Mouse (Mus musculus): ENCODE data around the gene Sdccag8. TPM values are rescaled to one million over a fixed set of nuclear protein-coding genes. Genes with fewer than 3 reads are reported as not detected.

The Sdccag8 gene
- total RNA-seq, 2 experiments from 2014 or later, result 8.9 to 12.9 TPM

DNA sequence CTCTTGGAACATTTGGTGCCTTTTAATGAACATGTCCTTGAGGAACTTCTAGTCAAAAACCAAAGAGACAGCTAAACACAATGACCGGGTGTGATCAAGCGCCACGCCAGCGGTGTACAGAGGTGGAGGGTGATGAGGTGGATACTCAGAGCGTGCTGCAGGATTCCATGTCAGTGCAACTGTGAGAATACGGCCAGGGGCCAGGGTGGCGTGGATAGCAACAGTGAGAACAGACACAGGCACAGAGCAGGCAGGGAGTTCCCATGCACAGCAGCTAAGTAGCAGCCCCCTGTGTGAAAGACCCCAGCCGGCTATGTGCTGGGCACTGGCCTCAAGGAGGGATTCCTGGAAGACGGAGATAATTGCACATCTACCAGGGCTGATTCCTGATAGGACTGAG is 59.0 kb downstream of the Sdccag8 start:
- DNase-seq (ENCODE audit: low spot score in 2 of 2), result no peak

GRCm38 (mm10) chr1:176874155-176874554 is 59.7 kb downstream of the Sdccag8 start:
- no peak for DNase-seq (ENCODE audit: low spot score in 2 of 2)

- DNase-seq (ENCODE audit: low spot score in 2 of 2), result no peak
Observed at GRCm38 (mm10) chr1:176877756-176878155, 63.3 kb downstream of the Sdccag8 start.

DNA sequence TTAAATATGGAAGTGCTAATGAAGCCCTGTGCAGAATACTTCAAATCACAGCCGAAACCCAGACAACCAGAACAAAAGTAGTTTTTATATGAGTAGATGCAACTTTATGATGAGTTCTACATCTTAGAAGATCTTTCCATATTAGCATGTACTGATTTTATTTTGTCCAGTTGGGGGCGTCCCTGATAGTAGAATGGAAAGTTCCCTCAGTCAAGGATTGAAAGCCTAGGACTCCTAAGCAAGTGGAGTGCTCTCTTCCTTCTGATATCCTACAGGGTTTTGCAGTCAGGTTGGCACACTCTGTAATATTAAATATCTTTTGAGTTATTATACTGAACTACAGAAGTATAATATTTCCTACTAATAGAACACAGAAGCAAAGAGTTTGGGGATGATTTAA is 64.5 kb downstream of the Sdccag8 start:
- no peak for DNase-seq (ENCODE audit: low spot score in 2 of 2)

- DNase-seq (ENCODE audit: low spot score in 2 of 2), result no peak
Observed at GRCm38 (mm10) chr1:176879614-176880013, 65.2 kb downstream of the Sdccag8 start.

- DNase-seq (ENCODE audit: low spot score in 2 of 2), result no peak
Observed at GRCm38 (mm10) chr1:176880101-176880500, 65.6 kb downstream of the Sdccag8 start.

DNA sequence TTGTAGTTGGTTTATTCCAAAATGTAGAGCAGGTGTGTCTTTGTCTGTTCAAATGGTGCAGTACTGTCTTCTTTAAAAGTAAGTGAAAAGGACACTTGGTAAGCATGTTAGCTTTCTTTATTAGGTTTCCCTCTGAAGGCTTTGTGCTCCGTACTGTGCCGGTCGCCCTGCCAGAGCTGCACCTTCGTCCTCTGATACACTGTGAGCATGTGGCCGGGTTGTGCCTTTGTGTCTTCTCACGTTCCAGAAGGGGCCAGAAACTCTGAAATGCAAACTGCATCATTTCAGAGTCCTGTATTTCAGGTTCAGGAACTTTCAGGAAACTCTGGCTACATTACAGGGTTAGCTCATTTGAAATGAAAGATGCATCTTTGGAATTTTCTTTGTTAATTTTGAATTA is 66.5 kb downstream of the Sdccag8 start:
- DNase-seq (ENCODE audit: low spot score in 2 of 2), result no peak

GRCm38 (mm10) chr1:176885207-176885933 is 70.9 kb downstream of the Sdccag8 start:
- no peak for DNase-seq (ENCODE audit: low spot score in 2 of 2)

DNA sequence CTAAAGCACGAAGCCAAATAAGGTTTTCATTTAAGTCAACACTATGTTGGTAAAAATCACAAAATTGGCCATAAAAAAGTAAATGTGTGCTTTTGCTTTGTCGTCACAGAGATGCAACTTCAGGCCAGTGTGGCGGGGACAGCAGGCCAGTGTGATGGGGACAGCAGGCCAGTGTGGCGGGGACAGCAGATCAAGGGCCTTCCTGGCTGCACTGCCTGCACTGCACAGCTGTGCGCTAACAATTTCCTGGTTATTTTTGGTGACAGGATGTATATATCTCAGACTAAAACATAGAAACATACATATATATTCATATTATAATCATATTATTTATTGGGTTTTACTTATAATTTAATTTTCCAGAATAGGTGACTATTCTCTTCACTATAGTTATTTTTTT is 71.5 kb downstream of the Sdccag8 start:
- no peak for DNase-seq (ENCODE audit: low spot score in 2 of 2)

GRCm38 (mm10) chr1:176903741-176904140 is 89.3 kb downstream of the Sdccag8 start:
- DNase-seq (ENCODE audit: low spot score in 2 of 2), result no peak

DNA sequence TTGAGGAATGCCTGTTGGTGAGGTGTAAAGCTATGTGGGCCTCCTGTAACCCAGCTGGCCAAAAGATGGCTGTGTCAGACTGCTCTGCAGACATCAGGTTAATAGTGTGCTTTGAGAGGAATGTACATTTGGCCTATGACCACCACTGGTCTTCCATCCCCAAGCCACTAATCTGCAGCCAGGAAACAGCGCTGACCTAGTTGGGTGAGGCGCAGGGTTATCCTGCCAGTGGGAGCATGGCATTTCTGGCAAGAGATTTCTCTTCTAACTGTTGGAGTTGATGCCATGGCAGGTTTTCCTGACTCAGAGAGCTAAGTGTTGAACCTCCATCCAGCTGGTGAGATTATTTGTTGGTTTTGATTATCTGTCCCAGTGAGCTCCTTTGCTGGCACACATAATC is 101.5 kb downstream of the Sdccag8 start:
- DNase-seq (ENCODE audit: low spot score in 2 of 2), result no peak

GRCm38 (mm10) chr1:176919486-176919885 is 105.0 kb downstream of the Sdccag8 start:
- no peak for DNase-seq (ENCODE audit: low spot score in 2 of 2)

GRCm38 (mm10) chr1:176922842-176923241 is 108.4 kb downstream of the Sdccag8 start:
- no peak for DNase-seq (ENCODE audit: low spot score in 2 of 2)

DNA sequence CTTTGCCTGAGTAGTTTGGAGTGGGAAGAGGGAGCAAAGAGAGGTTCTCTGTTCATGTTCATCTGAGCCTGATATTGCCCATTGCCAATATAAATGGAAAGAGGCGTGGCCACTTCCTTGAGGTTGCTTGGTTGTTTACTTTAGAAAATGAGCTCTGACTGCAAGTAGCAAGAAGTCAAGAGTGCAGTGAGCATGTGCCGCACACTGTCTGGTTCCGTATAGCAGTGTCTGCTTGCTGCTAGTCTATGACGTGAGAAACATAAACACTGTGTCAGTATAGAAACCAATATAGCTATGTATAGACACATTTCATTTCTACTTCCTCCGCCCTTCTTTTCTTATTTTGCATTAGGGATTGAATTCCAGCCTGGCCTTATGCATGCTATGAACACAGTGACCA is 111.5 kb downstream of the Sdccag8 start:
- no peak for DNase-seq (ENCODE audit: low spot score in 2 of 2)

- DNase-seq (ENCODE audit: low spot score in 2 of 2), result no peak
Observed at GRCm38 (mm10) chr1:176927312-176927711, 112.9 kb downstream of the Sdccag8 start.

GRCm38 (mm10) chr1:176929710-176930109 is 115.2 kb downstream of the Sdccag8 start:
- no peak for DNase-seq (ENCODE audit: low spot score in 2 of 2)

GRCm38 (mm10) chr1:176930574-176930973 is 116.1 kb downstream of the Sdccag8 start:
- DNase-seq (ENCODE audit: low spot score in 2 of 2), result no peak

DNA sequence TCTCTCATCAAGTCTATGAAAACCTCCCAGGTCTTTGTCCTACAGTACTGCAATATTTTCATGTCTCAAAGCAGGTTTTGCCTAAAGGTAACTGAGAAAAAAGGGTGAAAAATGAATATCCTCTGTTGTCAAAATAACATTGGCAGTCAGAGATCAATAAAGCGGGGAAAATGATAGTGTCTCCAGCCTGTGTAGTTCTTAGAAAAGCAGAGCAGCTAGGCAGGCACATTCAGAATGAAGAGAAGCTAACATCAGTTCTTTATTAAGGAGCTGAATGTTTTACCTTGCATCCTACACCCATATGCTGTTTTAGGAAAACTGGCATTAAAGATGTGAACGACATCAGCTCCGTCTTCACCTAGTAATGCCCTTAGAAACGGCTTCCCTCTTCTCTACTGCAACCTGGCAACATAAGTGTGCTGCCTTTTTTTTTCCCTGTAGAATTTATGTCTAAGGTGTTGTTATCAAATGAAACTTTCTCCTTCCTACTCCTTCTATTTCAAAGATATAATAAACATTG is 116.6 kb downstream of the Sdccag8 start:
- no peak for DNase-seq (ENCODE audit: low spot score in 2 of 2)

- no peak for DNase-seq (ENCODE audit: low spot score in 2 of 2)
Observed at GRCm38 (mm10) chr1:176931511-176931910, 117.1 kb downstream of the Sdccag8 start.

DNA sequence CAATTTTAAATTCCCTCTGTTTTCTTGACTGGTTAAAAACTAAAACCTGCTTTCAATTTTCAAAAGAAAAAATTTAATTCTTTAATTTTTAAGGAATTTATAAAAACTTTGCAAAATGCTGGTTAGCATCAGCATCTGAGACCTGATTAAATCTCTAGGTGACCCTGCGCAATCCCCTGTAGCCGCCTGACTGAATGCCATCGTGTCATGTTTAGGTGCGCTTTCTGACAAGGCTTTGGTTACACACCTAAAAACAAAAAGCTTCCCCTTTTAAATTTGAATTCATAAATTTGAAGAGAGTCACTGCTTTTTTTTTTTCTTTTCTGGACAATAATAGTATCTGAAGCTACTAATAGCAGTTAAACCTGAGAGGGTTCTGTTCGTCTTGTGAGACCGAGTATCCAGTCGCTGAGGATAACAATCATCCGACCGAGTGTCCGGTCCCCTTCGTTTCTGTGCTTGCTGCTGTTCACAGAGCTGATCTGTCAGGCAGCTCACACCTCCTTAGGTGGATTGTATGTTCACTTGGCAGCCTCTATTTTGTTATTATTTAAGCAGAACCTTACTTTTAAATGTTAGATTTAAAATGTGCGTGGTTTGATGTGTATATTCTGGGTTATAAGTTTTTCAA is 118.0 kb downstream of the Sdccag8 start:
- DNase-seq (ENCODE audit: low spot score in 2 of 2), result no peak

GRCm38 (mm10) chr1:176933319-176933718 is 118.9 kb downstream of the Sdccag8 start:
- no peak for DNase-seq (ENCODE audit: low spot score in 2 of 2)

- no peak for DNase-seq (ENCODE audit: low spot score in 2 of 2)
Observed at GRCm38 (mm10) chr1:176934043-176934762, 119.7 kb downstream of the Sdccag8 start.

Measured in adrenal gland, postnatal 4 days (tissue).